Mouse (Mus musculus) testis, adult 2 months (tissue): ENCODE results near the gene Slc10a6. TPM values are rescaled to one million over a fixed set of nuclear protein-coding genes. Genes with fewer than 3 reads are reported as not detected.

Source experiments
- H3K27ac ChIP-seq: fragments of 200-500 bp; 2 replicates; pipeline ENCODE4 v1.5.1; 2012; ENCODE audit warnings: low read depth, low read length; ENCODE audit not compliant: control insufficient read depth, insufficient read depth
- H3K27me3 ChIP-seq: fragments of 200-500 bp; 2 replicates; pipeline ENCODE4 v1.6.1; 2012; ENCODE audit warnings: mild to moderate bottlenecking, low read length, moderate library complexity; ENCODE audit not compliant: control insufficient read depth, insufficient read depth
- H3K36me3 ChIP-seq: fragments of 200-500 bp; 2 replicates; pipeline ENCODE4 v1.6.1; 2012; ENCODE audit warnings: mild to moderate bottlenecking, low read length; ENCODE audit not compliant: control insufficient read depth, insufficient read depth
- H3K4me1 ChIP-seq: fragments of 200-500 bp; 2 replicates; pipeline ENCODE4 v1.6.1; 2012; ENCODE audit warnings: low read length; ENCODE audit not compliant: control insufficient read depth, insufficient read depth
- H3K4me3 ChIP-seq: fragments of 200-500 bp; 2 replicates; pipeline ENCODE4 v1.5.1; 2012; ENCODE audit warnings: low read depth, mild to moderate bottlenecking, low read length, moderate library complexity, mixed read lengths; ENCODE audit not compliant: control insufficient read depth
- CTCF ChIP-seq: fragments of 200-500 bp; IDR thresholded peaks from 2 replicates; pipeline ENCODE4 v1.5.1; 2012; ENCODE audit warnings: low read depth, mild to moderate bottlenecking, inconsistent platforms, low read length, moderate library complexity; ENCODE audit not compliant: control insufficient read depth, insufficient read depth, insufficient replicate concordance
- POLR2A ChIP-seq: fragments of 200-500 bp; IDR thresholded peaks from 2 replicates; pipeline ENCODE4 v1.6.1; 2012; ENCODE audit warnings: low read depth, mild to moderate bottlenecking, inconsistent platforms, low read length, moderate library complexity; ENCODE audit not compliant: control insufficient read depth
- polyA plus RNA-seq: library from polyadenylated mRNA; depleted of rRNA; stranded (reverse); fragments of >200 nt; gene quantifications from 2 replicates; pipeline ENCODE4 v1.2.3, GENCODE M21; 2012; rRNA removed

Gene Slc10a6
- polyA plus RNA-seq, result 0.85 and 1.2 TPM in 2 replicates

- TF ChIP-seq POLR2A (no peak), CTCF (no peak)
- H3K27me3 ChIP-seq, result no peaks in the 10 kb centered on the region
- peaks cover 2% of the 10 kb centered on the region for H3K4me1 ChIP-seq
- H3K27ac ChIP-seq, result no peak within 1 kb of the TSS
- no peaks in the 10 kb centered on the region for H3K36me3 ChIP-seq
- H3K4me3 ChIP-seq, result no peak within 1 kb of the TSS
These were observed at the start of gene Slc10a6 for GRCm38 (mm10) chr5:103629111-103629764. Gene Slc10a6 (minus strand): TSS chr5:103629403.

GRCm38 (mm10) chr5:103678974-103679373 is 49.8 kb upstream of the Slc10a6 start:
- TF ChIP-seq POLR2A (no peak), CTCF (no peak)
- H3K27me3 ChIP-seq, result no peaks in the 10 kb centered on the region
- H3K27ac ChIP-seq, result no peak overlapping the region
- H3K4me1 ChIP-seq, result no peaks in the 10 kb centered on the region
- H3K36me3 ChIP-seq, result no peaks in the 10 kb centered on the region
- no peak overlapping the region for H3K4me3 ChIP-seq

GRCm38 (mm10) chr5:103677894-103678293 is 48.7 kb upstream of the Slc10a6 start:
- Histone ChIP-seq H3K27ac (no peak overlapping the region), H3K4me3 (no peak overlapping the region), H3K27me3 (no peaks in the 10 kb centered on the region), H3K4me1 (no peaks in the 10 kb centered on the region), H3K36me3 (no peaks in the 10 kb centered on the region)
- TF ChIP-seq CTCF (no peak), POLR2A (no peak)

- TF ChIP-seq POLR2A (no peak), CTCF (no peak)
- Histone ChIP-seq H3K4me3 (no peak overlapping the region), H3K36me3 (no peaks in the 10 kb centered on the region), H3K4me1 (no peaks in the 10 kb centered on the region), H3K27ac (no peak overlapping the region), H3K27me3 (no peaks in the 10 kb centered on the region)
These were observed 47.2 kb upstream of the Slc10a6 start for GRCm38 (mm10) chr5:103676289-103676881.

- TF ChIP-seq CTCF (no peak), POLR2A (no peak)
- H3K36me3 ChIP-seq, result no peaks in the 10 kb centered on the region
- H3K4me3 ChIP-seq, result no peak overlapping the region
- H3K4me1 ChIP-seq, result no peaks in the 10 kb centered on the region
- no peaks in the 10 kb centered on the region for H3K27me3 ChIP-seq
- H3K27ac ChIP-seq, result no peak overlapping the region
These were observed 45.3 kb upstream of the Slc10a6 start for GRCm38 (mm10) chr5:103674482-103674881.

GRCm38 (mm10) chr5:103673611-103674010 is 44.4 kb upstream of the Slc10a6 start:
- TF ChIP-seq POLR2A, result no peak
- no peak for TF ChIP-seq CTCF
- H3K4me1 ChIP-seq, result no peaks in the 10 kb centered on the region
- no peaks in the 10 kb centered on the region for H3K36me3 ChIP-seq

GRCm38 (mm10) chr5:103671858-103672257 is 42.7 kb upstream of the Slc10a6 start:
- no peak for TF ChIP-seq POLR2A
- Histone ChIP-seq H3K27ac (no peak overlapping the region), H3K4me3 (no peak overlapping the region), H3K27me3 (no peaks in the 10 kb centered on the region), H3K4me1 (no peaks in the 10 kb centered on the region), H3K36me3 (no peaks in the 10 kb centered on the region)

More at GRCm38 (mm10) chr5:103673611-103674010, 44.4 kb upstream of the Slc10a6 start:
- Histone ChIP-seq H3K4me3 (no peak overlapping the region), H3K27me3 (no peaks in the 10 kb centered on the region), H3K27ac (no peak overlapping the region)

- H3K27me3 ChIP-seq, result no peaks in the 10 kb centered on the region
- H3K4me1 ChIP-seq, result no peaks in the 10 kb centered on the region
- H3K36me3 ChIP-seq, result no peaks in the 10 kb centered on the region
- TF ChIP-seq CTCF, result no peak
- TF ChIP-seq POLR2A, result no peak
- H3K27ac ChIP-seq, result no peak overlapping the region
- H3K4me3 ChIP-seq, result no peak overlapping the region
These were observed 36.7 kb upstream of the Slc10a6 start for GRCm38 (mm10) chr5:103665876-103666275.
